Mouse (Mus musculus): Measurements from ENCODE around the gene Hsd17b13. TPM values are rescaled to one million over a fixed set of nuclear protein-coding genes. Genes with fewer than 3 reads are reported as not detected.
"Not testable (repeated sequence)": the region's sequence is repeated elsewhere in the genome, so short reads cannot be mapped to it uniquely, and the experiment has no call there.

Gene Hsd17b13
- polyA plus RNA-seq, 1 experiment from 2014 or later: not detected

GRCm38 (mm10) chr5:103938547-103939349, 38.5 kb downstream of the Hsd17b13 start:
- Histone ChIP-seq H3K9ac (ENCODE audit: low read depth, low read length) (no peak overlapping the region), H3K27ac (ENCODE audit: low read length) (no peak overlapping the region), H3K4me2 (ENCODE audit: low read length) (no peak overlapping the region), H3K36me3 (ENCODE audit: control insufficient read depth, insufficient read depth, low read length) (no peaks in the 10 kb centered on the region), H3K4me3 (ENCODE audit: low read depth, low read length) (no peak overlapping the region), H3K27me3 (ENCODE audit: control insufficient read depth, insufficient read depth, low read depth, low read length) (peaks cover 2% of the 10 kb centered on the region; the same call in 1 of the 2 replicates), H3K9me3 (replicated peaks; ENCODE audit: control insufficient read depth, low read length, poor library complexity, severe bottlenecking) (no peaks in the 10 kb centered on the region), H3K4me1 (ENCODE audit: control insufficient read depth, insufficient read depth, low read length) (peaks cover 9% of the 10 kb centered on the region; the same call in 1 of the 2 replicates)
- WGBS: 11% methylated on average over 11 of the region's 11 CpGs
- peak; percentile 76; the same call in 1 of the 2 replicates for ATAC-seq

- Histone ChIP-seq H3K4me3 (ENCODE audit: low read depth, low read length) (no peak overlapping the region), H3K27ac (ENCODE audit: low read length) (no peak overlapping the region; the same call in 1 of the 2 replicates), H3K4me1 (ENCODE audit: control insufficient read depth, insufficient read depth, low read length) (peaks cover 9% of the 10 kb centered on the region; the same call in 1 of the 2 replicates), H3K27me3 (ENCODE audit: control insufficient read depth, insufficient read depth, low read depth, low read length) (peaks cover 2% of the 10 kb centered on the region; the same call in 1 of the 2 replicates), H3K36me3 (ENCODE audit: control insufficient read depth, insufficient read depth, low read length) (no peaks in the 10 kb centered on the region), H3K4me2 (ENCODE audit: low read length) (no peak overlapping the region), H3K9ac (ENCODE audit: low read depth, low read length) (0 out of 2 replicates have a peak overlapping the region, but pooled peaks have one; percentile 34), H3K9me3 (replicated peaks; ENCODE audit: control insufficient read depth, low read length, poor library complexity, severe bottlenecking) (peaks cover 3% of the 10 kb centered on the region; the same call in 1 of the 2 replicates)
- no peak for ATAC-seq
- WGBS: 36% methylated on average over 14 of the region's 14 CpGs
Observed at GRCm38 (mm10) chr5:103936906-103937589, 40.2 kb downstream of the Hsd17b13 start.

DNA sequence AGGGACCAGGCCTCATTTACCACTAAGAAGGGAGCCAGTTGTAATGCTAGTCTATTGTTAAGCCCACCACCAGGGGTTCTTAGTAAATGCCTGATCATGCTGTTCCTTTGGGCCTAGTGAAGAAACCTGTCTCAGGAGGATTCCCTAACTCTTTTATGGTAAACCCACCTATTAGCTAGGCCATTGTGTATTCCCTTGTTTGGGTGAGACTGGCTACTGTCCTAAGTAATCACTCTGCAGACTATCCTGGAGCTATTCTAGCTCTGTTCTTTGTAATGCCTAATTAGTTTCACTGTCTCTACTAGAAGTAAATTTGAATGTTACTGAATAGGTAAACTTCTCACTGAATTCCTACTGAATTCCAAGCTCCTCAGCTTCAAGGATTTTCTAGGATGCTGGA, 45.3 kb downstream of the Hsd17b13 start:
- H3K36me3 ChIP-seq (ENCODE audit: control insufficient read depth, insufficient read depth, low read length); H3K4me3 ChIP-seq (ENCODE audit: low read depth, low read length); H3K4me1 ChIP-seq (ENCODE audit: control insufficient read depth, insufficient read depth, low read length); H3K27ac ChIP-seq (ENCODE audit: low read length); H3K9me3 ChIP-seq (replicated peaks; ENCODE audit: control insufficient read depth, low read length, poor library complexity, severe bottlenecking); ATAC-seq; H3K4me2 ChIP-seq (ENCODE audit: low read length); H3K27me3 ChIP-seq (ENCODE audit: control insufficient read depth, insufficient read depth, low read depth, low read length); H3K9ac ChIP-seq (ENCODE audit: low read depth, low read length): not testable (repeated sequence)

DNA sequence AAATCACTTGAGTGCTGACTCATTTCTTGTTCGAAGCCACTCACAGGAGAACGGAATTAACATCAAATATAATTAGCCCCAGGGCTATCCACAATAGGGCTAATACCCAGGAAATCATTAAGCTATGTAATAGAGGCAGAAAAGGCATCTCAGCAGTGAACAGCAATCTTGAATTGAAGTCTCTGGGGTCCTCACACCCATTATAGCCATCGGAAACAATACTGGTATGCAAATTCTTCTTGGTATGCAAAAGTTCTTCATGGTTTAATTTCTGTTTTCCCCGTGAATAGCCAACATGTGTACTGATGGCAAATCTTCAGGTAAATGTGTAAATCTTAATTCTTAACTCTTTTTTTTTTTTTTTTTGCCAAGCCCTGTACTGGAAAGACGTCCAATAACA, 46.7 kb downstream of the Hsd17b13 start:
- no peak overlapping the region for H3K27ac ChIP-seq (ENCODE audit: low read length)
- H3K4me3 ChIP-seq (ENCODE audit: low read depth, low read length): no peak overlapping the region
- ATAC-seq: no peak
- no peaks in the 10 kb centered on the region; the same call in 1 of the 2 replicates for H3K27me3 ChIP-seq (ENCODE audit: control insufficient read depth, insufficient read depth, low read depth, low read length)
- H3K36me3 ChIP-seq (ENCODE audit: control insufficient read depth, insufficient read depth, low read length): no peaks in the 10 kb centered on the region
- WGBS: 55% methylated on average over 5 of the region's 5 CpGs
- H3K4me1 ChIP-seq (ENCODE audit: control insufficient read depth, insufficient read depth, low read length): no peaks in the 10 kb centered on the region
- no peak overlapping the region for H3K9ac ChIP-seq (ENCODE audit: low read depth, low read length)
- peaks cover 3% of the 10 kb centered on the region; the same call in 1 of the 2 replicates for H3K9me3 ChIP-seq (replicated peaks; ENCODE audit: control insufficient read depth, low read length, poor library complexity, severe bottlenecking)
- H3K4me2 ChIP-seq (ENCODE audit: low read length): no peak overlapping the region

GRCm38 (mm10) chr5:103928196-103928550, 49.0 kb downstream of the Hsd17b13 start:
- Histone ChIP-seq H3K9me3 (replicated peaks; ENCODE audit: control insufficient read depth, low read length, poor library complexity, severe bottlenecking) (peaks cover 3% of the 10 kb centered on the region; the same call in 1 of the 2 replicates), H3K4me2 (ENCODE audit: low read length) (no peak overlapping the region), H3K4me1 (ENCODE audit: control insufficient read depth, insufficient read depth, low read length) (no peaks in the 10 kb centered on the region), H3K27ac (ENCODE audit: low read length) (no peak overlapping the region), H3K36me3 (ENCODE audit: control insufficient read depth, insufficient read depth, low read length) (no peaks in the 10 kb centered on the region), H3K9ac (ENCODE audit: low read depth, low read length) (no peak overlapping the region), H3K4me3 (ENCODE audit: low read depth, low read length) (no peak overlapping the region), H3K27me3 (ENCODE audit: control insufficient read depth, insufficient read depth, low read depth, low read length) (no peaks in the 10 kb centered on the region; the same call in 1 of the 2 replicates)
- ATAC-seq: no peak
- WGBS: 88% methylated on average over 7 of the region's 7 CpGs

DNA sequence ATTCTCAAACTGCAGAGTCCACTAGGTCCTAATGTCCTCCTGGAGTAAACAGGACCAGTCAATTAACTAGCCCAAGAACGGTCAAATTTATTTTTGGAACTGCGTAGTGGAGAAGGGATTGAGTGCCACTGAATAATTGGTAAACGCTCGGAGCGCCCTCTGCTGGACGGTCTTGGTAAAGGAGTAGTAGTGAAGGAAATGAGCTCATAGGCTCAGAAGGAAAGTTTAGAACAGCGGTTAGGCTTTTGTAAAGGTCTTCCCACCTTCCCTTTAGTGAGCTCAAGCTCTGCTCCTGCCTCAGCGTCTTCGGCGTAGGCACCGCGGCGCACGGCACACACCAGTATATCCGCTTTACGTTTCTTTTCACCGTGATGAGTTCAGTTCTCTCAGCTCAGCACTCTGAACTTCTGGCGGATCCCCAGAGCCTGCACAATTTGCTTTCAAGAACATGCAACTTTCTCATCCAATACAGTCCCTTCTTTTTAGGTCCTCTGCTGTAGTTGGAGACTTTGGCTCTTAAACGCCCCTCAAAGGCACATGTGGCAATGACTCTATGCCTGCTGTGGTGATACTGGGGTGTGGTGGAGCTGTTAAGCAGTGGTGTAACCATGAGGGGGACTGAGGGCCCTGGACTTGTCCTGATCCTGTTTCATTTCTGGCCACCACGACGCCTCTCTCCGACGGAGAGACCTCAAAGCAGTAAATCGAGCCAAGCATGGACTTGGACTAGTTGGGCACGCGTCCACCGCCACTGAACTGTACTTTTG, 49.6 kb downstream of the Hsd17b13 start:
- Histone ChIP-seq H3K27me3 (ENCODE audit: control insufficient read depth, insufficient read depth, low read depth, low read length) (no peaks in the 10 kb centered on the region; the same call in 1 of the 2 replicates), H3K9ac (ENCODE audit: low read depth, low read length) (peak overlapping the region; percentile 41; the same call in 1 of the 2 replicates), H3K4me3 (ENCODE audit: low read depth, low read length) (no peak overlapping the region), H3K4me2 (ENCODE audit: low read length) (peak overlapping the region; percentile 44; the same call in 1 of the 2 replicates), H3K4me1 (ENCODE audit: control insufficient read depth, insufficient read depth, low read length) (no peaks in the 10 kb centered on the region), H3K27ac (ENCODE audit: low read length) (no peak overlapping the region), H3K9me3 (replicated peaks; ENCODE audit: control insufficient read depth, low read length, poor library complexity, severe bottlenecking) (no peaks in the 10 kb centered on the region), H3K36me3 (ENCODE audit: control insufficient read depth, insufficient read depth, low read length) (no peaks in the 10 kb centered on the region)
- ATAC-seq: peak; percentile 60
- WGBS: 33% methylated on average over 27 of the region's 27 CpGs

DNA sequence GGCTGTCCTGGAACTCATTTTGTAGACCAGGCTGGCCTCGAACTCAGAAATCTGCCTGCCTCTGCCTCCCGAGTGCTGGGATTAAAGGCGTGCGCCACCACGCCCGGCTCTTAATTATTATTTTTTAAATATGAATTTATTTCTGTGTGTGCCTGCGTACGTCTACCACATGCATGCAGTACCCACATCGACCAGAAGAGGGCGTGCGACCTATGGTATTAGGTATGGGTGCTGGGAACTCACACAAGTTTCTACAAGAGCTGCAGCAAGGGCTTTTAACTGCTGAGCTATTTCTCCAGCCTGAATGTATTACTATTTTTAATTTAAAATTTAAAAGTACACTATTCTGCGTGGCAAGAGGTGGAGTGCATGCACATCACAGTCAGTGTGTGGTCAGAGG, 50.8 kb downstream of the Hsd17b13 start:
- Histone ChIP-seq H3K9me3 (replicated peaks; ENCODE audit: control insufficient read depth, low read length, poor library complexity, severe bottlenecking) (no peaks in the 10 kb centered on the region), H3K4me2 (ENCODE audit: low read length) (no peak overlapping the region), H3K36me3 (ENCODE audit: control insufficient read depth, insufficient read depth, low read length) (no peaks in the 10 kb centered on the region), H3K4me1 (ENCODE audit: control insufficient read depth, insufficient read depth, low read length) (no peaks in the 10 kb centered on the region), H3K9ac (ENCODE audit: low read depth, low read length) (no peak overlapping the region), H3K27ac (ENCODE audit: low read length) (no peak overlapping the region), H3K4me3 (ENCODE audit: low read depth, low read length) (no peak overlapping the region), H3K27me3 (ENCODE audit: control insufficient read depth, insufficient read depth, low read depth, low read length) (no peaks in the 10 kb centered on the region; the same call in 1 of the 2 replicates)
- WGBS: 69% methylated on average over 12 of the region's 12 CpGs
- no peak for ATAC-seq

DNA sequence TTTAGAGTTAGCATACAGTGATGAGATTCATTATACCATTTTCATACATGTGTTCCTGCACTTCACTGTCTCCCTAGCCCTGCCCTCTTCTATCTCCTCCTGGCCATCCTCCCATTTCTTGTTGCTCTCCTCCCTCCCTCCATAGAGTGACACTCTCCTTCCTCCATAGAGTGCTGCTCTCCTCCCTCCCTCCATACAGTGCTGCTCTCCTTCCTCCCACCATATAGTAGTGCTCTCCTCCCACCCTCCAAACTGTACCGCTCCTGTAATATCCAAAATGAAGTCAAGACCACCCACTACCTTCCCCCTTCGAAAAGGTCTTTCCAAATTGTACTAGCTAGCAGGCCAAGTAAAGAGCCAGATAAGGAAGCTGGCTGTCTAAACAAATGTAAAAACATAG, 53.5 kb downstream of the Hsd17b13 start:
- Histone ChIP-seq H3K4me1 (ENCODE audit: control insufficient read depth, insufficient read depth, low read length) (no peaks in the 10 kb centered on the region), H3K27me3 (ENCODE audit: control insufficient read depth, insufficient read depth, low read depth, low read length) (no peaks in the 10 kb centered on the region; the same call in 1 of the 2 replicates), H3K9ac (ENCODE audit: low read depth, low read length) (no peak overlapping the region), H3K27ac (ENCODE audit: low read length) (no peak overlapping the region), H3K4me3 (ENCODE audit: low read depth, low read length) (no peak overlapping the region), H3K36me3 (ENCODE audit: control insufficient read depth, insufficient read depth, low read length) (no peaks in the 10 kb centered on the region), H3K4me2 (ENCODE audit: low read length) (no peak overlapping the region), H3K9me3 (replicated peaks; ENCODE audit: control insufficient read depth, low read length, poor library complexity, severe bottlenecking) (no peaks in the 10 kb centered on the region)
- WGBS: 96% methylated on average over 2 of the region's 2 CpGs
- ATAC-seq: no peak

All from midbrain, embryonic 16.5 days (tissue).